ENCODE assay signal across 13 mouse cellular contexts in the genomic region with DNA sequence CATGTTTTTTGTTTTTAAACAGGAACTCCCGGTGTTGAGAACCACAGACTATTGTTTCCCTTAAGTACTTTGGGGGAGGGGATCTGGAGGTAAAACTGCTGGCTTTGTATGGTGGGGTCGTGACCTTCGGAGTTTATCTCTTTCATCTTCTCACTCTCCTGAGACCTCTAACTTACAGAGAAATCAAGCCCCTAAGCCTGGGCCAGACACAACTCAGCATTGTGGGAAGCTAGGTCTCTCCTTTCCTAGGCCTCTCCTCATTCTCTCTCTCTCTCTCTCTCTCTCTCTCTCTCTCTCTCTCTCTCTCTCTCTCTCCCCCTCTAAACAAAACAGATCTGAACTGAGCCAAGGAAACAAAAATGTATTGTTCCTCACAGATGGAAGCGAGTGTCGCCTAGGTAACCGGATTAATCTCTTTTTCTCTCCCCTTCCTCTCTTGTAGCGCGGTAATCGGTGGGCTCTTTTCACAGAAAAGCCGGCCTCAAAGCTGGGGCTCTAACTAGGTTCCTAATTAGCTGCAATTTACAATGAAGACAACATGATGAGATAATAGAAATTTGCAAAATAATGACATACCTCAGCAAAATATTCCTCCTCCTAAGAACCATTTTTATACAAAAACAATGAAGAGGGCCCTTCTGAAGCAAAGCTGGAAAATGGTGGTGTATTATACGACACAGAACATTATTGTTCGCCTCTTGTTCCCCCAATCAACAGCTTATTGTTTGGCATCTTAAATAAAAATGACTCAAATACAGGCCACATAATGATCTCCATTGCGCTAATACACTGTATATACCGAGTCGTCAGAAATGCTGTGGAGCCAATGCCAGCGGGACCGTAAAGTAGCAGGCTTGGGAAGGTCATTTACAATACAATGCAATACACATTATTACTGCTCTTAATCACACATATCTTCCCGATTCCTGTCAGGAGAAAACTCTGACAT.
DNase-seq lines count a peak whose midpoint lies in the region; ATAC-seq and TF ChIP-seq lines count a peak whose summit lies in the region.
"Had no signal": no experiment of that assay in that cellular context is flagged by ENCODE, and none has a peak within 500 bp of the region (broad histone marks: within the 10 kb centered on the region; RNA-seq: fewer than 3 reads in every experiment).

No protein-coding gene starts in this region.

- no peak overlapping the region for H3K9ac ChIP-seq in forebrain, embryonic 12.5 days
- no peak overlapping the region for H3K9ac ChIP-seq in neural tube, embryonic 14.5 days (replicated peaks; ENCODE audit: low read depth, low read length)
- H3K9ac ChIP-seq in lung, postnatal 0 days (replicated peaks; ENCODE audit: low read depth), result no peak overlapping the region
- H3K9ac ChIP-seq: embryonic facial prominence, embryonic 12.5 days had no signal

- peaks cover 43% of the 10 kb centered on the region for H3K4me1 ChIP-seq in forebrain, embryonic 12.5 days
- peaks cover 35% of the 10 kb centered on the region for H3K4me1 ChIP-seq in limb, embryonic 10.5 days
- peaks cover 6% of the 10 kb centered on the region; the same call in 1 of the 2 replicates for H3K4me1 ChIP-seq in neural tube, embryonic 14.5 days (ENCODE audit: control insufficient read depth, insufficient read depth, low read length)
- no peaks in the 10 kb centered on the region for H3K4me1 ChIP-seq in lung, postnatal 0 days (ENCODE audit: insufficient read depth, low read depth, low read length)

- no peak for TF ChIP-seq CTCF in lung, postnatal 0 days (IDR thresholded peaks at IDR 0.05)

- H3K36me3 ChIP-seq in forebrain, embryonic 12.5 days (replicated peaks), result no peaks in the 10 kb centered on the region
- H3K36me3 ChIP-seq in limb, embryonic 10.5 days, result no peaks in the 10 kb centered on the region
- no peaks in the 10 kb centered on the region for H3K36me3 ChIP-seq in neural tube, embryonic 14.5 days (ENCODE audit: control insufficient read depth, insufficient read depth, low read length)
- no peaks in the 10 kb centered on the region for H3K36me3 ChIP-seq in lung, postnatal 0 days (ENCODE audit: insufficient read depth, low read length)
- H3K36me3 ChIP-seq: embryonic facial prominence, embryonic 12.5 days; G1E had no signal

- H3K27me3 ChIP-seq in forebrain, embryonic 12.5 days, result no peaks in the 10 kb centered on the region
- H3K27me3 ChIP-seq in limb, embryonic 10.5 days (ENCODE audit: low read depth, poor library complexity, severe bottlenecking), result no peaks in the 10 kb centered on the region
- H3K27me3 ChIP-seq in neural tube, embryonic 14.5 days (ENCODE audit: control insufficient read depth, insufficient read depth, low read length), result no peaks in the 10 kb centered on the region
- H3K27me3 ChIP-seq in lung, postnatal 0 days (replicated peaks; ENCODE audit: insufficient read depth, low read length), result no peaks in the 10 kb centered on the region

- intact Hi-C loops in left cerebral cortex, postnatal 25 days (cut with DNase I), result no loop called here

- H3K4me3 ChIP-seq in forebrain, embryonic 12.5 days (replicated peaks), result no peak overlapping the region
- H3K4me3 ChIP-seq in limb, embryonic 10.5 days, result no peak overlapping the region
- no peak overlapping the region for H3K4me3 ChIP-seq in neural tube, embryonic 14.5 days (ENCODE audit: low read depth, low read length)
- no peak overlapping the region for H3K4me3 ChIP-seq in lung, postnatal 0 days (ENCODE audit: low read depth, low read length)
- H3K4me3 ChIP-seq: embryonic facial prominence, embryonic 12.5 days; left cerebral cortex, adult 2 months; myocyte had no signal

- peak; percentile 75 for DNase-seq in brain, embryonic 18.5 days (ENCODE audit: low read depth, low spot score)
- no peak for DNase-seq in limb, embryonic 10.5 days (ENCODE audit: low spot score)
- DNase-seq in lung, postnatal 0 days (ENCODE audit: low spot score), result no peak
- no peak for DNase-seq in left cerebral cortex, postnatal 25 days (ENCODE audit: low spot score in 2 of 2)
- DNase-seq: lung, adult 18-20 months had no signal

- H3K4me2 ChIP-seq in forebrain, embryonic 12.5 days, result no peak overlapping the region; the same call in none of the 2 replicates
- no peak overlapping the region for H3K4me2 ChIP-seq in neural tube, embryonic 14.5 days (ENCODE audit: low read depth, low read length)
- no peak overlapping the region for H3K4me2 ChIP-seq in lung, postnatal 0 days (replicated peaks; ENCODE audit: low read depth, low read length)
- H3K4me2 ChIP-seq: embryonic facial prominence, embryonic 12.5 days had no signal

- TF ChIP-seq EP300 in lung, postnatal 0 days (IDR thresholded peaks at IDR 0.05), result no peak

- H3K9me3 ChIP-seq in forebrain, embryonic 12.5 days, result no peaks in the 10 kb centered on the region
- H3K9me3 ChIP-seq in limb, embryonic 10.5 days (replicated peaks), result no peaks in the 10 kb centered on the region
- H3K9me3 ChIP-seq in neural tube, embryonic 14.5 days (ENCODE audit: control insufficient read depth, low read length), result no peaks in the 10 kb centered on the region
- H3K9me3 ChIP-seq in lung, postnatal 0 days (ENCODE audit: low read length), result no peaks in the 10 kb centered on the region
- H3K9me3 ChIP-seq: embryonic facial prominence, embryonic 12.5 days had no signal

- peak overlapping the region; percentile 88 for H3K27ac ChIP-seq in forebrain, embryonic 12.5 days
- peak overlapping the region; percentile 81 for H3K27ac ChIP-seq in limb, embryonic 10.5 days
- no peak overlapping the region for H3K27ac ChIP-seq in neural tube, embryonic 14.5 days (ENCODE audit: low read depth, low read length)
- H3K27ac ChIP-seq in lung, postnatal 0 days (ENCODE audit: low read length), result no peak overlapping the region
- H3K27ac ChIP-seq: left cerebral cortex, adult 2 months had no signal

- peak; percentile 86 for ATAC-seq in forebrain, embryonic 12.5 days (ENCODE audit: low FRiP score)
- ATAC-seq in neural tube, embryonic 14.5 days (ENCODE audit: low read depth), result peak; percentile 64
- no peak for ATAC-seq in lung, postnatal 0 days
- no peak for ATAC-seq in megakaryocyte progenitor cell, adult 5-6 weeks (replicated peaks; ENCODE audit: poor library complexity)
- ATAC-seq: inflammation-experienced regulatory T-cells, adult 6 months had no signal

- WGBS in forebrain, embryonic 12.5 days, result 4% methylated on average over 18 of the region's 18 CpGs
- WGBS in limb, embryonic 10.5 days, result 45% methylated on average over 18 of the region's 18 CpGs
- WGBS in neural tube, embryonic 14.5 days, result 10% methylated on average over 18 of the region's 18 CpGs
- WGBS in lung, postnatal 0 days, result 63% methylated on average over 18 of the region's 18 CpGs

Comparison
In these comparisons a context has a peak if more than half of its experiments do, and no peak if none do; other contexts are left out.
1. ATAC-seq: peak in forebrain, embryonic 12.5 days (single experiment) and neural tube, embryonic 14.5 days (single experiment); none in lung, postnatal 0 days (single experiment) and megakaryocyte progenitor cell, adult 5-6 weeks (single experiment).
2. H3K27ac ChIP-seq: peak in forebrain, embryonic 12.5 days (single experiment) and limb, embryonic 10.5 days (single experiment); none in neural tube, embryonic 14.5 days (single experiment) and lung, postnatal 0 days (single experiment).